Mouse (Mus musculus) 3134 (cell line): ENCODE results near the gene Ints13.

ENCODE experiments used
- DNase-seq: peaks from one replicate; pipeline ENCODE4 v3.0.0-alpha.2; 2011; ENCODE audit warnings: low spot score; ENCODE audit not compliant: insufficient read length; ENCODE audit errors: extremely low read depth

Ints13 gene

GRCm38 (mm10) chr6:146544622-146545021, 33.0 kb downstream of the Ints13 start:
- DNase-seq, result no peak

GRCm38 (mm10) chr6:146540386-146540785, 37.2 kb downstream of the Ints13 start:
- DNase-seq, result no peak

- no peak for DNase-seq
These were observed 39.0 kb downstream of the Ints13 start for GRCm38 (mm10) chr6:146538661-146539060.

GRCm38 (mm10) chr6:146538071-146538470, 39.6 kb downstream of the Ints13 start:
- DNase-seq, result no peak

GRCm38 (mm10) chr6:146537111-146537510, 40.5 kb downstream of the Ints13 start:
- DNase-seq, result no peak

- DNase-seq, result no peak
These were observed 42.1 kb downstream of the Ints13 start for GRCm38 (mm10) chr6:146535501-146535900.

- no peak for DNase-seq
These were observed 44.5 kb downstream of the Ints13 start for GRCm38 (mm10) chr6:146533146-146533545.

GRCm38 (mm10) chr6:146530769-146531168, 46.9 kb downstream of the Ints13 start:
- no peak for DNase-seq

GRCm38 (mm10) chr6:146530363-146530762, 47.3 kb downstream of the Ints13 start:
- no peak for DNase-seq

GRCm38 (mm10) chr6:146527537-146527936, 50.1 kb downstream of the Ints13 start:
- peak; percentile 76 for DNase-seq

- no peak for DNase-seq
These were observed 52.1 kb downstream of the Ints13 start for GRCm38 (mm10) chr6:146525500-146525899.

GRCm38 (mm10) chr6:146521456-146522245, 56.0 kb downstream of the Ints13 start:
- DNase-seq, result no peak

- peak; percentile 32 for DNase-seq
These were observed 58.6 kb downstream of the Ints13 start for GRCm38 (mm10) chr6:146519019-146519418.

GRCm38 (mm10) chr6:146515936-146516335, 61.7 kb downstream of the Ints13 start:
- DNase-seq, result no peak

GRCm38 (mm10) chr6:146514531-146514948, 63.1 kb downstream of the Ints13 start:
- no peak for DNase-seq

GRCm38 (mm10) chr6:146513899-146514298, 63.7 kb downstream of the Ints13 start:
- DNase-seq, result no peak

- no peak for DNase-seq
These were observed 64.3 kb downstream of the Ints13 start for GRCm38 (mm10) chr6:146513384-146513783.

- no peak for DNase-seq
These were observed 66.1 kb downstream of the Ints13 start for GRCm38 (mm10) chr6:146511511-146511910.

GRCm38 (mm10) chr6:146509891-146510290, 67.7 kb downstream of the Ints13 start:
- DNase-seq, result no peak

GRCm38 (mm10) chr6:146504459-146504858, 73.2 kb downstream of the Ints13 start:
- DNase-seq, result no peak

GRCm38 (mm10) chr6:146502856-146503255, 74.8 kb downstream of the Ints13 start:
- DNase-seq, result no peak
